ENCODE assay signal across 10 mouse cellular contexts in the genomic region with DNA sequence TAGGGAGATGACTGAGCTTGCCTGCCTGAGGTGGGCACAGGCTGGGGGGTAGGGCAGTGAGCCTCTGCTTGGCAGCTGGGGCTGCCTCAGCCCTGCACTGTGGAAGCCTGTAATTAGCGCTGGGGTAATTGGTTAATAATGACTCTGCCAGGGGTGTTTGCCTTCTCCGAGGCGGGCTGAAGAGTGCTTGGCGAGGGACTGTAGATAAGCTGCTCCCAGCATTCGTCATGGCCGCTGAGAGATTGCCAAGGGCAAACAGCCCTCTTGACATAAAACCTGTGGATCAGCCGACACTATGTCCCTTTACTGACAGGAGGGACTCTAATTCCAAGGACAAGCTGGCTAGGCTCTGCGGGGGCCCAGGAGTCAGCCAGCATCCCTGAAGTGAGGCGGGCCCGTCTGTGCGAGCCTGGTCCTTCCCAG. TPM values are rescaled to one million over a fixed set of nuclear protein-coding genes. Genes with fewer than 3 reads are reported as not detected.
DNase-seq lines count a peak whose midpoint lies in the region; ATAC-seq and TF ChIP-seq lines count a peak whose summit lies in the region.
"Had no signal": no experiment of that assay in that cellular context is flagged by ENCODE, and none has a peak within 500 bp of the region (broad histone marks: within the 10 kb centered on the region; RNA-seq: fewer than 3 reads in every experiment).

No protein-coding gene starts in this region.

- ATAC-seq in heart, embryonic 13.5 days (ENCODE audit: extremely low read depth, insufficient number of reproducible peaks, low FRiP score, low TSS enrichment), result no peak
- ATAC-seq in hindbrain, postnatal 0 days, result peak; percentile 4; the same call in 1 of the 2 replicates
- no peak for ATAC-seq in inflammation-experienced regulatory T-cells, adult 6 months

- no peak for DNase-seq in heart, adult 9 months (ENCODE audit: low spot score in 2 of 2)
- no peak for DNase-seq in testis, postnatal 10 days (ENCODE audit: low spot score)
- DNase-seq in hindbrain, postnatal 0 days (ENCODE audit: low spot score), result no peak
- no peak for DNase-seq in kidney, postnatal 4 days
- DNase-seq in thymus, postnatal 36 days, result no peak
- DNase-seq: kidney, adult 18-20 months had no signal

- peaks cover 71% of the 10 kb centered on the region for H3K27me3 ChIP-seq in heart, embryonic 13.5 days (replicated peaks)
- no peaks in the 10 kb centered on the region for H3K27me3 ChIP-seq in testis, adult 2 months (ENCODE audit: control insufficient read depth, insufficient read depth, low read length)
- H3K27me3 ChIP-seq in hindbrain, postnatal 0 days (ENCODE audit: insufficient read depth, low read length), result no peaks in the 10 kb centered on the region

- H3K36me3 ChIP-seq in heart, embryonic 13.5 days, result peaks cover 20% of the 10 kb centered on the region
- no peaks in the 10 kb centered on the region for H3K36me3 ChIP-seq in testis, adult 2 months (ENCODE audit: control insufficient read depth, insufficient read depth, low read length)
- peaks cover 40% of the 10 kb centered on the region for H3K36me3 ChIP-seq in hindbrain, postnatal 0 days (ENCODE audit: insufficient read depth, low read length)
- H3K36me3 ChIP-seq: stomach, embryonic 15.5 days had no signal

- H3K4me2 ChIP-seq in heart, embryonic 13.5 days, result peak overlapping the region; percentile 33
- no peak overlapping the region for H3K4me2 ChIP-seq in hindbrain, postnatal 0 days (ENCODE audit: low read depth, low read length)
- H3K4me2 ChIP-seq: stomach, embryonic 15.5 days had no signal

- no peak for TF ChIP-seq CTCF in testis, adult 2 months (IDR thresholded peaks at IDR 0.05; ENCODE audit: control insufficient read depth, insufficient read depth, insufficient replicate concordance, low read depth, low read length)
- no peak for TF ChIP-seq CTCF in hindbrain, postnatal 0 days (IDR thresholded peaks at IDR 0.05; ENCODE audit: low read depth)

- 13% methylated on average over 11 of the region's 11 CpGs for whole genome bisulfite sequencing in heart, embryonic 13.5 days
- WGBS in hindbrain, postnatal 0 days, result 28% methylated on average over 11 of the region's 11 CpGs

- H3K9ac ChIP-seq in heart, embryonic 13.5 days, result peak overlapping the region; percentile 51
- no peak overlapping the region for H3K9ac ChIP-seq in hindbrain, postnatal 0 days (replicated peaks; ENCODE audit: low read length)
- H3K9ac ChIP-seq: stomach, embryonic 15.5 days had no signal

- H3K9me3 ChIP-seq in heart, embryonic 13.5 days, result no peaks in the 10 kb centered on the region
- H3K9me3 ChIP-seq in hindbrain, postnatal 0 days (ENCODE audit: low read length), result no peaks in the 10 kb centered on the region
- H3K9me3 ChIP-seq: stomach, embryonic 15.5 days had no signal

- H3K4me3 ChIP-seq in heart, embryonic 13.5 days, result no peak overlapping the region
- H3K4me3 ChIP-seq in testis, adult 2 months (ENCODE audit: control insufficient read depth, low read depth, low read length), result peak overlapping the region; percentile 38
- no peak overlapping the region for H3K4me3 ChIP-seq in hindbrain, postnatal 0 days (ENCODE audit: low read length)
- H3K4me3 ChIP-seq: stomach, embryonic 15.5 days had no signal

- H3K27ac ChIP-seq in heart, embryonic 13.5 days (replicated peaks), result peak overlapping the region; percentile 10
- no peak overlapping the region for H3K27ac ChIP-seq in testis, adult 2 months (ENCODE audit: control insufficient read depth, insufficient read depth, low read depth, low read length)
- H3K27ac ChIP-seq in hindbrain, postnatal 0 days, result peak overlapping the region; percentile 43; the same call in 1 of the 2 replicates
- H3K27ac ChIP-seq: stomach, embryonic 15.5 days had no signal

- no peak for TF ChIP-seq POLR2A in testis, adult 2 months (IDR thresholded peaks at IDR 0.05; ENCODE audit: control insufficient read depth, low read depth, low read length)

- H3K4me1 ChIP-seq in heart, embryonic 13.5 days, result peaks cover 62% of the 10 kb centered on the region
- peaks cover 29% of the 10 kb centered on the region for H3K4me1 ChIP-seq in testis, adult 2 months (ENCODE audit: control insufficient read depth, insufficient read depth, low read length)
- no peaks in the 10 kb centered on the region for H3K4me1 ChIP-seq in hindbrain, postnatal 0 days (ENCODE audit: insufficient read depth, low read length)

RNA-seq across cellular contexts. Expression of a gene that starts 4.0 kb away (rescaled TPM):
- 36.0 and 36.6 TPM in 2 replicates for polyA plus RNA-seq in heart, embryonic 13.5 days (2015; fragmentation: Nextera tagmentation; extraction: Ambion mirVana)
- 11.3 and 13.1 TPM in 2 replicates for polyA plus RNA-seq in testis, adult 2 months (2012; rRNA removed)
- total RNA-seq in hindbrain, postnatal 0 days (2014; rRNA removed), result 28.9 and 36.0 TPM in 2 replicates
- polyA plus RNA-seq in hindbrain, postnatal 0 days (2015; fragmentation: Nextera tagmentation; extraction: Ambion mirVana), result 35.7 and 38.4 TPM in 2 replicates
- 10 to 100 TPM; 38.1 to 52.1 (median 41.8) TPM for polyA plus RNA-seq in inflammation-experienced regulatory T-cells, adult 6 months (2017; shearing (Covaris generic))

RNA-seq across cellular contexts. Expression of a gene that starts 12.9 kb away (rescaled TPM):
- polyA plus RNA-seq in heart, embryonic 13.5 days (2015; fragmentation: Nextera tagmentation; extraction: Ambion mirVana), result 1.8 and 2.1 TPM in 2 replicates
- 324 and 326 TPM in 2 replicates for polyA plus RNA-seq in testis, adult 2 months (2012; rRNA removed)
- total RNA-seq in hindbrain, postnatal 0 days (2014; rRNA removed), result 3.8 and 6.7 TPM in 2 replicates
- 11.0 and 11.8 TPM in 2 replicates for polyA plus RNA-seq in hindbrain, postnatal 0 days (2015; fragmentation: Nextera tagmentation; extraction: Ambion mirVana)
- polyA plus RNA-seq in inflammation-experienced regulatory T-cells, adult 6 months (2017; shearing (Covaris generic)), result 10 to 100 TPM in 1 of 3 experiments, 1 to 10 TPM in 2; 2.2 to 10.8 (median 9.5) TPM

RNA-seq across cellular contexts. Expression of a gene that starts 13.4 kb away (rescaled TPM):
- 2.6 and 4.4 TPM in 2 replicates for polyA plus RNA-seq in heart, embryonic 13.5 days (2015; fragmentation: Nextera tagmentation; extraction: Ambion mirVana)
- 698 and 732 TPM in 2 replicates for polyA plus RNA-seq in testis, adult 2 months (2012; rRNA removed)
- total RNA-seq in hindbrain, postnatal 0 days (2014; rRNA removed), result 3.7 TPM in 2 replicates
- polyA plus RNA-seq in hindbrain, postnatal 0 days (2015; fragmentation: Nextera tagmentation; extraction: Ambion mirVana), result 5.2 and 5.5 TPM in 2 replicates
- not detected for polyA plus RNA-seq in inflammation-experienced regulatory T-cells, adult 6 months (2017; shearing (Covaris generic))

RNA-seq across cellular contexts. Expression of a gene that starts 20.6 kb away (rescaled TPM):
- 0.90 and 0.94 TPM in 2 replicates for polyA plus RNA-seq in heart, embryonic 13.5 days (2015; fragmentation: Nextera tagmentation; extraction: Ambion mirVana)
- 1.4 and 1.8 TPM in 2 replicates for polyA plus RNA-seq in testis, adult 2 months (2012; rRNA removed)
- total RNA-seq in hindbrain, postnatal 0 days (2014; rRNA removed), result 358 and 374 TPM in 2 replicates
- polyA plus RNA-seq in hindbrain, postnatal 0 days (2015; fragmentation: Nextera tagmentation; extraction: Ambion mirVana), result 81.3 and 97.6 TPM in 2 replicates
- polyA plus RNA-seq in inflammation-experienced regulatory T-cells, adult 6 months (2017; shearing (Covaris generic)), result under 1 TPM; 0.04 to 0.35 (median 0.05) TPM

RNA-seq across cellular contexts. Expression of a gene that starts 24.1 kb away (rescaled TPM):
- 621 and 687 TPM in 2 replicates for polyA plus RNA-seq in heart, embryonic 13.5 days (2015; fragmentation: Nextera tagmentation; extraction: Ambion mirVana)
- 672 and 893 TPM in 2 replicates for polyA plus RNA-seq in testis, adult 2 months (2012; rRNA removed)
- total RNA-seq in hindbrain, postnatal 0 days (2014; rRNA removed), result 1,031 and 1,483 TPM in 2 replicates
- polyA plus RNA-seq in hindbrain, postnatal 0 days (2015; fragmentation: Nextera tagmentation; extraction: Ambion mirVana), result 676 and 682 TPM in 2 replicates
- 1,000 to 10,000 TPM in 2 of 3 experiments, 100 to 1,000 TPM in 1; 970 to 1,806 (median 1,658) TPM for polyA plus RNA-seq in inflammation-experienced regulatory T-cells, adult 6 months (2017; shearing (Covaris generic))

Comparison
In these comparisons a context has a peak if more than half of its experiments do, and no peak if none do; other contexts are left out.
1. RNA of a gene that starts 12.9 kb away (polyA plus RNA-seq): 324 to 326 TPM in testis, adult 2 months; 11.0 to 11.8 TPM in hindbrain, postnatal 0 days, 2.2 to 10.8 TPM in inflammation-experienced regulatory T-cells, adult 6 months and 1.8 to 2.1 TPM in heart, embryonic 13.5 days; every median in the first group is over 10 times any median in the second.
2. RNA of a gene that starts 13.4 kb away (polyA plus RNA-seq): 698 to 732 TPM in testis, adult 2 months; 5.2 to 5.5 TPM in hindbrain, postnatal 0 days, 2.6 to 4.4 TPM in heart, embryonic 13.5 days and not detected in inflammation-experienced regulatory T-cells, adult 6 months; every median in the first group is over 100 times any median in the second.